Mouse (Mus musculus) stomach, embryonic 14.5 days (tissue): ENCODE measurements at regions not wholly inside any gene's neighbourhood (a gene's known extent, or its start where the extent isn't known, plus 50 kb on each side); places are given as distances from the start of the nearest gene placed in this dataset.
"Not testable (repeated sequence)": the region's sequence is repeated elsewhere in the genome, so short reads cannot be mapped to it uniquely, and the experiment has no call there.

Experiments
- ATAC-seq: fragments of 200-750 bp; cut with Nextera tagmentation; 2 replicates; pipeline ENCODE4 v1.8.0; 2017; ENCODE audit warnings: low read depth, moderate TSS enrichment; ENCODE audit not compliant: insufficient number of reproducible peaks, insufficient read depth, low FRiP score
- H3K27ac ChIP-seq: fragments of 300-500 bp; sonication (generic); 2 replicates; pipeline ENCODE4 v1.5.1; 2014; ENCODE audit warnings: mild to moderate bottlenecking, low read length, moderate library complexity, mixed read lengths
- H3K27me3 ChIP-seq: fragments of 300-500 bp; sonication (generic); 2 replicates; pipeline ENCODE4 v1.6.1; 2014; ENCODE audit warnings: low read length, control low read depth, mixed read lengths; ENCODE audit not compliant: control insufficient read depth, insufficient read depth
- H3K36me3 ChIP-seq: fragments of 300-500 bp; sonication (generic); 2 replicates; pipeline ENCODE4 v1.6.1; 2014; ENCODE audit warnings: mild to moderate bottlenecking, control low read depth, low read length, moderate library complexity, mixed read lengths; ENCODE audit not compliant: control insufficient read depth, insufficient read depth
- H3K4me1 ChIP-seq: fragments of 300-500 bp; sonication (generic); 2 replicates; pipeline ENCODE4 v1.6.1; 2014; ENCODE audit warnings: low read length, control low read depth, mixed read lengths; ENCODE audit not compliant: control insufficient read depth, insufficient read depth
- H3K4me2 ChIP-seq: fragments of 300-500 bp; sonication (generic); replicated peaks from 2 replicates; pipeline ENCODE4 v1.6.1; 2014; ENCODE audit warnings: low read depth, low read length, control low read depth
- H3K4me3 ChIP-seq: fragments of 300-500 bp; sonication (generic); 2 replicates; pipeline ENCODE4 v1.5.1; 2014; ENCODE audit warnings: low read depth, low read length, control low read depth
- H3K9ac ChIP-seq: fragments of 300-500 bp; sonication (generic); replicated peaks from 2 replicates; pipeline ENCODE4 v1.6.1; 2014; ENCODE audit warnings: low read depth, mild to moderate bottlenecking, control low read depth, low read length, moderate library complexity, mixed read lengths
- H3K9me3 ChIP-seq: fragments of 300-500 bp; sonication (generic); 2 replicates; pipeline ENCODE4 v1.6.1; 2016; ENCODE audit warnings: low read depth, low read length, control low read depth; ENCODE audit not compliant: control insufficient read depth
- WGBS: fragments of 180-500 bp; shearing (Covaris S2); extraction: QIAGEN DNeasy Blood & Tissue Kit; methylation state at CpG from one replicate; pipeline ENCODE4 v1.1.7; 2014; 5-methylcytosine and 5-hydroxymethylcytosine counted together

- Histone ChIP-seq H3K9ac (0 out of 2 replicates have a peak overlapping the region, but pooled peaks have one; percentile 14), H3K9me3 (no peaks in the 10 kb centered on the region), H3K27ac (no peak overlapping the region), H3K4me3 (peak overlapping the region; percentile 41), H3K4me1 (0 out of 2 replicates have a peak, but pooled peaks cover 2% of the 10 kb centered on the region), H3K27me3 (no peaks in the 10 kb centered on the region), H3K4me2 (peak overlapping the region; percentile 57), H3K36me3 (no peaks in the 10 kb centered on the region)
- 54% methylated on average over 4 of the region's 4 CpGs for WGBS
- ATAC-seq, result no peak
Observed at GRCm38 (mm10) chr19:54115335-54115734, 71.4 kb downstream of the Adra2a start.

GRCm38 (mm10) chr19:54116829-54117228, 72.9 kb downstream of the Adra2a start:
- ATAC-seq, result no peak
- H3K27me3 ChIP-seq, result no peaks in the 10 kb centered on the region
- no peak overlapping the region for H3K27ac ChIP-seq
- H3K4me1 ChIP-seq, result 0 out of 2 replicates have a peak, but pooled peaks cover 2% of the 10 kb centered on the region
- H3K4me3 ChIP-seq, result no peak overlapping the region
- no peak overlapping the region for H3K9ac ChIP-seq
- no peaks in the 10 kb centered on the region for H3K36me3 ChIP-seq
- no peaks in the 10 kb centered on the region for H3K9me3 ChIP-seq
- H3K4me2 ChIP-seq, result no peak overlapping the region
- 69% methylated on average over 4 of the region's 4 CpGs for WGBS

GRCm38 (mm10) chr19:54117676-54118075, 73.7 kb downstream of the Adra2a start:
- Histone ChIP-seq H3K9me3 (no peaks in the 10 kb centered on the region), H3K27ac (no peak overlapping the region), H3K4me2 (no peak overlapping the region), H3K4me3 (no peak overlapping the region), H3K36me3 (no peaks in the 10 kb centered on the region), H3K9ac (no peak overlapping the region), H3K4me1 (0 out of 2 replicates have a peak, but pooled peaks cover 2% of the 10 kb centered on the region), H3K27me3 (no peaks in the 10 kb centered on the region)
- WGBS, result 47% methylated on average over 11 of the region's 11 CpGs
- no peak for ATAC-seq

- H3K9me3 ChIP-seq, result no peaks in the 10 kb centered on the region
- no peak overlapping the region for H3K27ac ChIP-seq
- ATAC-seq, result no peak
- no peaks in the 10 kb centered on the region for H3K36me3 ChIP-seq
- no peak overlapping the region for H3K4me2 ChIP-seq
- H3K4me3 ChIP-seq, result no peak overlapping the region
- no peak overlapping the region for H3K9ac ChIP-seq
- no peaks in the 10 kb centered on the region for H3K27me3 ChIP-seq
- WGBS, result 81% methylated on average over 9 of the region's 9 CpGs
- no peaks in the 10 kb centered on the region for H3K4me1 ChIP-seq
Observed at GRCm38 (mm10) chr19:54123586-54123985, 79.6 kb downstream of the Adra2a start.

- H3K9me3 ChIP-seq, H3K27ac ChIP-seq, H3K36me3 ChIP-seq, H3K27me3 ChIP-seq, ATAC-seq, H3K4me1 ChIP-seq, H3K4me3 ChIP-seq, H3K9ac ChIP-seq, H3K4me2 ChIP-seq: not testable (repeated sequence)
- 97% methylated on average over 1 of the region's 1 CpGs for WGBS
Observed at GRCm38 (mm10) chr19:54151766-54152165, 107.8 kb downstream of the Adra2a start.

GRCm38 (mm10) chr19:54154400-54154799, 110.4 kb downstream of the Adra2a start:
- 60% methylated on average over 4 of the region's 4 CpGs for WGBS
- H3K36me3 ChIP-seq, result no peaks in the 10 kb centered on the region
- H3K27ac ChIP-seq, result no peak overlapping the region

GRCm38 (mm10) chr19:54170361-54170760, 126.4 kb downstream of the Adra2a start:
- Histone ChIP-seq H3K9ac (no peak overlapping the region), H3K4me3 (no peak overlapping the region), H3K4me1 (no peaks in the 10 kb centered on the region), H3K27ac (no peak overlapping the region), H3K27me3 (no peaks in the 10 kb centered on the region), H3K9me3 (no peaks in the 10 kb centered on the region), H3K36me3 (no peaks in the 10 kb centered on the region), H3K4me2 (no peak overlapping the region)
- ATAC-seq, result no peak
- WGBS, result 40% methylated on average over 2 of the region's 2 CpGs

More at GRCm38 (mm10) chr19:54154400-54154799, 110.4 kb downstream of the Adra2a start:
- H3K4me1 ChIP-seq, result no peaks in the 10 kb centered on the region
- H3K4me2 ChIP-seq, result no peak overlapping the region
- no peaks in the 10 kb centered on the region for H3K9me3 ChIP-seq
- no peak for ATAC-seq
- H3K4me3 ChIP-seq, result no peak overlapping the region
- no peaks in the 10 kb centered on the region for H3K27me3 ChIP-seq
- H3K9ac ChIP-seq, result no peak overlapping the region

- Histone ChIP-seq H3K36me3 (no peaks in the 10 kb centered on the region), H3K27me3 (no peaks in the 10 kb centered on the region), H3K4me1 (no peaks in the 10 kb centered on the region), H3K9me3 (no peaks in the 10 kb centered on the region), H3K4me2 (no peak overlapping the region), H3K27ac (no peak overlapping the region), H3K9ac (no peak overlapping the region), H3K4me3 (no peak overlapping the region)
- 84% methylated on average over 14 of the region's 14 CpGs for WGBS
- ATAC-seq, result no peak
Observed at GRCm38 (mm10) chr19:54174090-54175055, 130.4 kb downstream of the Adra2a start.
